Mouse (Mus musculus): ENCODE measurements around the gene Xpo6.

GRCm38 (mm10) chr7:126051910-126052309 is 148.4 kb downstream of the Xpo6 start:
- TF ChIP-seq POLR2A (IDR thresholded peaks at IDR 0.05; ENCODE audit: borderline replicate concordance, insufficient read depth, low read length) = no peak
- TF ChIP-seq CTCF (IDR thresholded peaks at IDR 0.05; ENCODE audit: borderline replicate concordance, insufficient read depth, low read depth, low read length) = no peak
